Mouse (Mus musculus) cerebral cortex, adult 2 months (tissue): ENCODE results near the gene Coro1c.

ENCODE experiments used
- WGBS: fragments of 180-500 bp; shearing (Covaris S2); methylation state at CpG from one replicate; pipeline ENCODE4 v1.1.7; 2018; 5-methylcytosine and 5-hydroxymethylcytosine counted together

Coro1c gene

DNA sequence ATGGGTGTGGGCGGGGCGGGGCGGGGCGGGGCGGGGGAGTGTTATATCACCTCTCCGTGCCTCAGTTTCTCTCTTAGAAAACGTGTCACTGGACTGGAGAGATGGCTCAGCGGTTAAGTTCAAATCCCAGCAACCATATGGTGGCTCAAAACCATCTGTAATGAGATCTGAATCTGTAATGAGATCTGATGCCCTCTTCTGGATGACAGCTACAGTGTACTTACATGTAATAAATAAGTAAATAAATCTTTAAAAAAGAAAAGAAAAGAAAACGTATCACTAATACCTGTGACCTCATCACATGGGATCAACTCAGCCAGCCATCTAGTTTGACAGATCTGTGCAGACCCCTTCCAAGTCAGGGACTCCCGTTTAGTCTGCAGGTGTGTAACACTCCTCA is 21.0 kb upstream of the Coro1c start:
- 65% methylated on average over 10 of the region's 10 CpGs for WGBS

DNA sequence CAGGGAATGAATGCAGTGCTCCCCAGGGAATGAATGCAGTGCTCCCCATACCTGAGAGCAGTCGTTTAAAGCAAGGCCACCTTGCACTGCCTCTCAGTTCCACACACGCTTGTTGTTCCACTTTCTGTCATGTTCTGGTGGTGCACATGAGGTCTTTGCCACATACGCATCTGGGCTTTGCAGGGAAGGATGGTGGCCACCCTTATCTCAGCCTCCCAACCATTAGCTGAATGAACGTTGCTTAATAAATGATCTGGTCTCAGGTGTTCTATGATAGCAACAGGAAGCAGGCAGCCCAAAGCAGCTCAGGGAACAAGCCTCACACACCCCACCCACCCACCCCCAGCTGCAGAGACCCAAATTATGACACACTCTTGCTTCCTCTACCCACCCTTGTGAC is 16.1 kb upstream of the Coro1c start:
- WGBS = 88% methylated on average over 4 of the region's 4 CpGs

DNA sequence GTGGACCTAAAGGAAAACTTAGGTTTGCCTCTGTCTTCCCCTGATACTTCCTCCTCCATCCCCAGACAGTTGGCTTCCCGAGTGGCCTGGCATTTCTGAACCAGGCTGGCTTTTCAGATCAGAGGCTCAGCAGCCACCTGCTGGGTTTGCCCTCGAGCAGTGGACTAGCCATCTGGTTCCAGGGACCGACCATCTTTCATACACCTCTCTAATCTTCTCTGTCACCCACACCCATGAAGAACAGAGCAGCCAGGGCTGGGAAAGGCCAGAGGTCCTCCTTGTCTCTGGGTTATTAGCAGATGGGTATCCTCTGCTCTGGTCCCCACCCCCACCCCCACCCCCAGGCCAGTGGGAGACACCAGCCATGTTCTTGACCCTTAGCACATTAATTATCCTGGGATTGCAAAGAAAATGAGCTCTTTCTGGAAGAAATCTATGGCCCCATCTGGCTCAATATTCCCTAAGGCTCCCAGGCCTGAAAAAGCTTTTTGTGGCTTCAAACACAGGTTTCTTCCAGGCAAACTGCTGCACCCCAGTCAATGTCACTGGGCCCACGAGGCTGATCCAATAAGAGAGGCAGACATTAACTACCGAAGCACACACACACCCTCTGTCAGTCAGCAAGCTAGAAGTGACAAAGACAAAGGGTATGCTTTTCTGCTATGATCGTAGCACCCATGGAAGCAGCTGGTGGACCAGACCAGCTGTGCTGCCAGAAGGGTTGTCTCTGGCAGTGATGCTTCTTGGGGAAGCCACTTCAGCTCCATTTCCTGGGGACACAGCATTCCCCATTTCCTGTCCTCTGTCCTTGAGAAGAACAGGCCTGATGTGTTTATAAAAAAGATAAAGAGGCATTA is 13.0 kb upstream of the Coro1c start:
- 61% methylated on average over 6 of the region's 6 CpGs for WGBS

DNA sequence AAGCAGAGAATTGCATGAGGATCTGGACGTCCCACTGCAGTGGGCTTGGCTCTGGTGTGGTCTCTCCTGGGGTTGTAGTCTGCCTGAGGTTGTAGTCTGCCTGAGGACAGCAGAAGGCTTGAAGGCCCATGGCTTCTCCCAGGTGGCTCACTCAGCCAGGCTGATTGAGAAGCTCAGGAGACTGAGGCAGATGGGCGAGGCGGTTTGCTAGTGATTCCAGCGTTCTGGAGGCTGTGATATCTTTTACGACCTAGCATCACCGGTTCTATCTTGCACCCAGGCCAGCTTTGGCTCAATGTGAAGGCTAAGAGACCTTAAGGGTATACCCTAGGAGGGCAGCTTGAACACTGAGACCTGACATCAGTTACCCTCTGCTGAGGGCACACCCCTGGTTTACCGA is 10.5 kb upstream of the Coro1c start:
- WGBS = 85% methylated on average over 7 of the region's 7 CpGs

DNA sequence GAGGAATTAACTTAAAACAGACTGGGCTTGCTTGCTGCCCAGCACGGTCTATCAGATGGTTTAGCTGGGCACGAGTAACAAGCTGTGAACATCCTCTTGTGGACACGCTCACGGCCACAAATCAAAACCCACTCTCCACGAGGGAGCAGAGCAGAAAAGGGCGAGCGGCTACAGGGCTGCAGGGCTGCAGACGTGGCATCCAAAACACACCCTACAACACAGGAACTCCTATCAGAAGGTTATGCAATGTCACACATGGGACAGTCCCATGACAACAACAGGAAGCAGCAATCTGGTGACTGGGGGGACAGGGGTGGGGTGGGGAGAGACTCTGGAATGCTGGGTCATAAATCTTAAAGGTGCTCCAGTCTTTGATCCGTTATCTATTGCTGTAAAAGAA is 10.1 kb upstream of the Coro1c start:
- WGBS = 71% methylated on average over 9 of the region's 9 CpGs

DNA sequence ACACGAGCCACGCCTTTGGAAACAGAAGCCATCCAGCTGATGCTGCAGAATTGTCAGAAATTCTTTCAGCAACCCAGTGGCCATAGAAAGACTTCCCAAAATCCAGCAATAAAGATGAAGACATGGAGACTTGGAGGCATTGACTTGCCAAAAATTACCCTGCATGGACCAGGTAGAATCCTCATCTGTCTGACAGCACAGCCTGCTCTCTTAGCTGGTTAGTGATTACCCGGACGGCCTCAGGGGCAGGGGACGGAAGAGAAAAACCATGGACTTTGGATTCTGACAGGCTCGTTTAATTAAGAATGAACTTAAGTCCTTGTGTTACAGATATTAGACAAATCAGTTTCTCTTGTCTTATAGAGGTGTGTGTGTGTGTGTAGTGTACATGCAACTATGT is 2.1 kb upstream of the Coro1c start:
- WGBS = 69% methylated on average over 6 of the region's 6 CpGs

DNA sequence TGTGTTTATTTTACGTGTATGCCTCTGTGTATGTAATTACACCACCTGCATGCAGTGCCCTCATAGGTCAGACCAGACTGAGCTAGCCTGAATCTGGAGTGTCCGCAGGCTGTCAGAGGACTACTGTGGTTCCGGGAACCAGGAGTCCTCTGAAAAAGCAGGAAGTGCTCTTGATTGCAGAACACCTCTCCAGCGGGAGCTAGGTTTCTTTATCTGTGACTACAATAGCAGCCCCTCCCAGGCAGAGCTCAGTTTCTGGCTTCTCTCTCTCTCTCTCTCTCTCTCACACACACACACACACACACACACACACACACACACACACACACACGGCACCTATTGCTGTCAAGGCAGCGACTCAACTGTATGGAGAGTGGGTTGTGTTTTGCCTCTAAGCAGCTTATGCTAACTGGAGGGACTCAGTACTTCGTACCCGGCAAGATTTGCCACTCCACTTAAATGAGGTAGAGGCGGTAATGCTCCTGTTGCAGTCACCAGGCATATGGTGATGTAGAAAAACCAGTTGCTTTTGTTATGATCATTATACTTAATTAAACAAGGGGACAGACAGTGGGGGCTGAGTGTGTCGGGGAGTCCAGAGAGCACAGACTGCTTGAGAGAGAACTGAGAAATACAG is 1.6 kb upstream of the Coro1c start:
- WGBS = 21% methylated on average over 10 of the region's 10 CpGs

DNA sequence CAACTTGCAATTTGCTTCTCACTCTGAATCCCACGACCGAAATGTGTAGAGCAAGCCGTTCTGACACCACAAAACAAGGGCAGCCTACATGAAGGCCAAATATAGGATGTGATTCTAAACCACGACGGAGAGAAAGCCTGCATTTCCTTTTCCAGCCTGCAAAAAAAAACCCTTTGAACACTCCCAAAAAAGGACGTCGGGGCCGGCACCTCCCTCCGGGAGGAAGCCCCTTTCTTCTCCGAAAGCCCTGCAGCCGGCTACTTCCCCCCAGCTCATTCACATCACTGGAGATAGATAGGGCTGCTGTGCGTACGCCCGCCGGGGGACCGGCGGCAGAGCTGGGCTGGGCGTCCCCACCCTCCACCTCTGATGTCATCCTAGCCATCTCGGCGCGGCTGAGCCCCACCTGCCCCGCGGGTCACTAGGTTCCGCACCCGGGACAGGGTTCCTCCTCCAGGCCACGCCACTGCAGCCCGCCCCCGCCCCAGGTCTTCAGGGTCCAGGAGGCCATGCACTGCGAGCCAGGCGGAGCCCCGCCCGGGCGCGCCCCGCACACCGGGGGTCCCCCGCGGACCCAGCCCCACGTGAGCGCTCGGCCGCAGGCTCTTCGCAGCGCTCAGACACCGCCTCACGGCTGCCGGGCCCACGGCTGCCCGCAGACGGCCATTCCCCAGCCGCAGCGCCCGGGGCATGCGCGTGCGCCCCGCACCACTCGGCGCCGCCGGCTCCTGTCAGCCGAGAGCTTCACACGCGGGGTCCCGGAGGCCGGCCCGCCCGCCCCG is 581 bp downstream of the Coro1c start:
- 1% methylated on average over 69 of the region's 69 CpGs for WGBS

DNA sequence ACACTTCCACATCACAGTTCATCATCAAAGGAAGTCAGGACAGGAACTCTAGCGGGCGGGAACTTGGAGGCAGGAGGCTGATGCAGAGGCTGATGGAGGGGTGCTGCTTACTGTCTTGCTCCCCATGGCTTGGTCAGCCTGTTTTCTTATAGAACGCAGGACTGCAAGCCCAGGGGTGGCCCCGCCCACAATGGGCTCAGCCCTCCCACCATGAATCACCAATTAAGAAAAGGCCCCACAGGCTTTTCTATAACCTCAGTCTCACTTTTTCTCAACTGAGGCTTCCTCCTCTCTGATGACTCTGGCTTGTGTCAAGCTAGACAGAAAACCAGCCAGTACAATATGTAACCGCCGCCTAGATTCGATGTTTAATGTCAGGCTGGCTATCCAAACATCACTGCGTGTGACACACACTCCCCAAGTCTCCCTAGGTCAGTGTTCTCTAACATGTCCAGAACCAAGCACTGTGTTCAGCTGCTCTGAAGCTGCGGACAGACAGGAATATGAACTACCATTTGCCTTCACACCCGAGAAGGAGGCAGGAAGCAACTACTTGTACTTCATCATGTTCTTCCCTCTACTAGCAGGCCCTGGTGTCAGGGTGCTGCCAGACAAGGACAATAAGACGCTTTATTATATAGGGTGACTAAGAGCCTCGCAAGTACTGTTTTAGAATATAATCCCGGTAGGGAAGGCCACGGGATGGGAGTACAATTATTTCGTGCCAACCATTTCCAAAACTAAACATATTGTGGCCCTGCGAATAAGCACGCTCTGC is 1.4 kb downstream of the Coro1c start:
- WGBS = 9% methylated on average over 17 of the region's 17 CpGs

DNA sequence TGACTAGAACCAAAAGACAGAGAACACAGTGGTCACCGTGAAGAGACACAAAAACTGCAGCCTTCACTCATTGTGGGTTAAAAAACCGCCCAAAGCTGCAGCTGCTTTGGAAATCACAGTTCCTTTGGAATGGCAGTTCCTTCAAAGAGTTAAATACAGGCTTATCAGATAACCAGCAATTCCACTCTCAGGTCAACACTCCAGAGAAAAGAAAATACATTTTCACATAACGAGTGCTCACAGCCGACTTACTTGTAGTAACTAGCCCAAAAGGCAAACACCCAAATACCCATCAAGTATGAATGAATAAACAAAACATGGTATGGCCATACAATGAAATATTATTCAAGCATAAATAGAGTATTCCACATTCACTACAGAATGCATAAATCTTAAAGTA is 3.6 kb downstream of the Coro1c start:
- WGBS = 49% methylated on average over 4 of the region's 4 CpGs

DNA sequence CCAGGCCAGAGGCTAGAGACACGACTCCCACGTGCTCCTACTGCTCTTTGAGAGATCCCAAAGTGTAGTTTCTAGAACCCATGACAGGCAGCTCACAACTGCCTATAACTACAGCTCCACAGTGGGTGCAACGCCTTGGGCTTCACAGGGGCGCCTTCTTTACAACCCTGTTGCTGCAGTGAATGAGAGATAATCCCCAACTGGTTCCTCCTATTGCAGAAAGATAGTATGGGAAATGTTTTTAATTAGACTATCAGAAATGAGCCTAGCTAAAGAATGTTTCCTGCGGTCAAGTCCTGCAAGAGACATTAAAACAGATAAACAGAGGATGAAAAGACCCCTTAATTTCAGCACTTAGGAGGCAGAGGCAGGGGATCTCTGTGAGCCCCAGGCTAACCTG is 5.6 kb downstream of the Coro1c start:
- WGBS = 85% methylated on average over 5 of the region's 5 CpGs

DNA sequence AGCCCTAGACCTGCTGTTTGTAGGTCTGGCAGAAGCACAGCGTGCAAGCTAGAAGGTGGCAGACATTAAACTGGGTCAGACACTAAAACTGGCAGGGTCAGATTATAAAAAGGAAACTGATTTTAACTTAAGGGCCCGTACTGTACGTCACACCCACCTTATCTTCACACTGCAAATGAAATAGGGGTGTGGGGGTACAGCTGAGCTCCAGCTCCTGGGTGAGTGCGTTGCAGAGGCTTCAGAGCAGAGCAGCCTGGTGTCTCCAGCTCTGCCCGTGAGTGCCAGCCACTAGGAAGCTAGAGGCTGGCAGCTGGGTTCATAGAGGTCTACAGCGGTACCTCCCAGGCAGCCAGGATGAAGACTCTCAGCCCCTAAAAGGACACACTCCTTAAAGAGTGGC is 6.5 kb downstream of the Coro1c start:
- 41% methylated on average over 6 of the region's 6 CpGs for WGBS

DNA sequence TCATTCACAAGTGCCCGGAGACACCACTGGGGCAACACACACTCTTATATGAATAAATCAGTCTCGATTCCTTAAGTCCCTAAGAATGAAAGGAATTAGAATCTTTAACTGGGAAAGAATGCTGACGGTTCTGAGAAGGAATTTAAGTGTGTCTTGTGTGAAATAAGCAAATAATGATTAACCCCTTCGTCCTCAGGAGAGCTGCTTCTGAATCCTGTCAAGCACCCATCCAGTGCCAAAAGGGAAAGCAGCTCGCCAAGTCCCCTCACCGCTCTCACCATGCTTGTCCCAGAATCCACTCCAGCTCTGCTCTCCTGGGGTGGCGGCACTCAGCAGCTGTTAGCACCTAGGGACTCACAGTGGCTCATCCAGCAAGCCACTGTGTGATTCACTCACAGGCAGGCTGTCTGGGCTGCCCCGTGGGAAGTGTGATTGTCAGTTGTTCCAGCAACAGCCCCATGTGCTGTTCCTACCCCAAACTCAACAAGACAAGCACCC is 7.4 kb downstream of the Coro1c start:
- 37% methylated on average over 8 of the region's 8 CpGs for WGBS

DNA sequence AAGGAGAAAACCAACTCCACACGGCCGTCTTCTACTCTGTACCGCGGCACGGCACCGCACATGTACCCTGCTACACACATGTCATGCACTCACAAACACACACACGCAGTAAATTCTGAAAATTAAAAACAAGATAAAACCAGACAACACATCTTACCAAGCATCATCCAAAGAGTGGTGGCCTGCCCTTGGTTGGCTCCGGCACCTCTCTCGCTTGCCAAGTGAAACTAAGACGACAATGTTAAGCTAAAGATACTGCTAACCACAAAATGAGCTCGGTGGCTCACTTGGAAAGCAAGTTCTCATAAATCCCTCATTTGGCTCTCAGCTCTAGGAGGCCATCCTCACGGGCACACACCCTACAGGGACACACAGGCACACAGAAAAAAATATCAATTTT is 9.0 kb downstream of the Coro1c start:
- 77% methylated on average over 12 of the region's 12 CpGs for WGBS

DNA sequence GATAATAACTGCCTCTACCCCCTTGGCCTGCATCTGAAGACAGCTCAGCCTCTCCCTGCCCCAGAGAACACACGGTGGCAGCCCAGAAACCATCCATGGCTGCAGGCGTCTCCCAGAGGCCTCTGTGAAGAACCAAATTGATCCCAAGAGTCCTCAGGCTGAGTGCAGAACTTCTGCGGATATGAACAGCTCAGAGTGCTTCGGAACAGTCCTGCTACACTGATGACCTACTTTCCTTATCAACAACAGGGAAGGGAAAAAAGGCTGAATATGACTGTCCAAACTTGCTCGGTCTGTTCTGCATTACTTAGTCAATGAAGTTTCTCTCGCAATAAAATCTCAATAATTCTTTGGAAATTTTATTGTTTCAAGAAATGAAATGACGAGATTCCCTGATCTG is 16.6 kb downstream of the Coro1c start:
- WGBS = 79% methylated on average over 7 of the region's 7 CpGs

DNA sequence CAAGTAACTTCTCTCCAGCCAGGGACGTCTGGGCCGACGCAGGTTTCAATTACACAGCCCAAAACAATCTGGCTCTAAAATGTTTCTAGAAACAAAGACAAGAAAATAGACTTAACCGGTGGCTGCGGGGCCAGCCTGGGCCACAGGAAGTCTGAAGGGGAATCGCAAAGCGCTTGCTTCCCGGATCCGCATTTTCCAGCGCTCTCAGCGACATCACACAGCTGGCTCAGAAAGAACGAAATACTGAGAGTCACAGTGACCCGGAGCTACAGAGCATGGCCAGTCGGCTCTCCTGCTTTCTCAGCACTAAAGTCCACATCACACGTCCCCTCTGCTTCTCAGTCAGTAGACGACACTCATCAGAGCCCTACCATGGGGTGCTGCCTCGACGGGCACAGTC is 17.7 kb downstream of the Coro1c start:
- 70% methylated on average over 18 of the region's 18 CpGs for WGBS

DNA sequence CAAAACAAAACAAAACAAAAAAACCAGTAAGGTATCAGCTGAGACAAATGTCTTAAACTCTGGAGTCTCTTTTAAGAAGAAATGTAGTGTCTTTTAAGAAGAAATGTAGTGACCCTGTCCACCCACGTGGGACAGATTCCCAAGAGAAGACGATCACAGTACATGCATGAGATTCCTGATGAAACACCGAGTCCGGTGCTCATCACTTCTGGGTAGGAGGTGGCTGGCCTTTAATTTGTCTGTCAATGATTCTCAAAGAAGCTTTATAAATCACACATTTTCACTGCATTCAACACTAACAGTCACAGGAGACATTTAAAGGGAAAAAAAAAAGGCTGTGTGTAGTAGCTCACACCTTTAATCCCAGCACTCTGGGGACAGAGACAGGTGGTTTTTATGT is 18.6 kb downstream of the Coro1c start:
- 44% methylated on average over 4 of the region's 4 CpGs for WGBS

DNA sequence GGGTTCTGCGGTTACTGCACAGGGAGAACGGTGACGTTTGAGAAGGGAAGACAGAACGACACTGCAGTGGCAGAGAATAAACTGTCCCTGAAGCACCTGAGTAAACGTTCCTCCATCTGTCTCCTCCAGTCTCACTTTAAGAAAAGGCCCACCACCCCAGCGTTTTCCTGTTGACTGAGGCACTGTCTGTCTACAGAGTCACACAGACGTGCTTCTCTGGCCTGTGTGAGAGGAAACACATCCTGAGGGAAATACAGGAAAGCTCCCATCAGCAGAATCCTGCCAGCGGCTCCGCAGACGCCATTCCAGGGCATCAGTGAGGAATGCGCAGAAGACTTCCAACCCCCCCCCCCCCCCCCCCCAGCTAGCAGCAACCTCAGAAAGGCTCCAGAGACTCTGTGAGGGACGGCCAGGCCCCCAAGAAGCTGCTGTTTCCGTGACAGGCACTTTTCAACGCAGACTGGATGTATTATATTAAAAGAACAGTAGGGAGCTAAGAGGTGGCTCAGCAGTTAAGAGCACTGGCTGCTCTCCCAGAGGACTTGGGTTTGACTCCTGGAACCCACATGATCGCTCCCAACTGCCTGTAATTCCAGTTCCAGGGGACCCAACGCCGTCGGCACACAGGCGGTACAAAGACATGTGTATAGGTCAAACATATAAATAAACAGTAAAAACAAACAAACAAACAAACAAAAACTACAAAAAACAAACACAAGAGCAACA is 19.2 kb downstream of the Coro1c start:
- WGBS = 29% methylated on average over 19 of the region's 19 CpGs

DNA sequence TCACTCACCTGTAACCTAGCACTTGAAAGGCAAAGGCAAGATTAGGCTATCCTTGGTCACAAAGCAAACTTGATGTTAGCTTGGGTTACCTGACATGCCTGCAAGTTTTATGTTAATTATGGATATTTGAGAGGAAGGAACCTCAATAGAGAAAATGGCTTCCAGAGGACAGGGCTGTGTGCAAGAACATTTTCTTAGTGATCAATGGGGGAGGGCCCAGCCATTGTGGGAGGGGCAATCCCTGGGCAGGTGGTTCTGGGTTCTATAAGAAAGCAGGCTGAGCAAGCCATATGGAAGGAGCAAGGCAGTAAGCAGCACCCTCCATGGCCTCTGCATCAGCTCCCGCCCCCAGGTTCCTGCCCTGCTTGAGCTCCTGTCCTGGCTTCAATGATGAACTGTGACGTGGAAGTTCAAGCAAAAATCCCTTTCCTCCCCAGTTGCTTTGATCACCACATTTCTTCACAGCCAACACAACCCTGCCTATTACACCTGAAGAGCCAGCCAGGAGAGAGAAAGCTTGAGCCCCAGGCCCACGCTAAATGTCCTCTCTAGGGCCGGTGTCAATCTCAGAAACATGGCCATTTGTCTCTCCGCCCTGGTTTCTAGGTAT is 20.3 kb downstream of the Coro1c start:
- 94% methylated on average over 5 of the region's 5 CpGs for WGBS

DNA sequence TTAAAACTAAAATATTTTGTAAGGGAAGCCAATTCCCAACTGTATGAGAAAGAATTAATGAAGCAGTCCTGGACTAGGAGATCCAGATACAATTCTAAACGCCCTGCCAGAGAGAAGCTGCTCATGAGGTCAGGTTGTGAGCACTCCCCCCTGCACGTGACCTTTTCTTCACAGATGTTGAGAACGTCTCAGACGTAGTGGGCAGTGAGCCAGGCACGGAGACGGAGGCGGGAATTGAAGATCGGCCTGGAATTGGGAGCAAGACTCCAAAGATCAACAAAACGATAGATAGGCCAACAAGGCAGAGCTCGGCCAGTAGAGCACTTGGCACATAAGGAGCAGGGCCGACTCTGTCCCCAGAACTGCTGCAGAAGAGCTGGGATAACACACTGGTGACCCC is 21.4 kb downstream of the Coro1c start:
- 39% methylated on average over 11 of the region's 11 CpGs for WGBS

DNA sequence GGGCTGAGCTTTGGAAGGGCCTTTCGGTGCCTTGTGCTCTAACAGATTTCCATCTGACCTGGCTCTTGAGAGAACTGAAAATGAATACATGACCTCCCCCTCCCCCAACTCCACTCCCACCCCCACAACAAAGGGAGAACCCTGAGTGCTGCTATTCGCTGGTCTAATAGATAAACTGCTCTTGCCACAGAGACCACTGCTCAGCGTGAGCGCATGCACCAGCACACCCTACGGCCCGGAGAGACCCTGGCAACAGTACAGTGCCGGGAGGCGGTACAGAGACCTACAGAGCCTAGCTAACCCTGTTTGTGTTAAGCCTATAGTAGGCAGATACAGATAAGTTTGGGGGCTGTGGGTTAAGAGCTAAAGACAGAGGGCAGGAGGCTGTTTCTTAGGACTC is 22.9 kb downstream of the Coro1c start:
- WGBS = 87% methylated on average over 8 of the region's 8 CpGs
